Mouse (Mus musculus) layer of hippocampus, postnatal 14 days (tissue): ENCODE measurements around the gene Ngrn. TPM values are rescaled to one million over a fixed set of nuclear protein-coding genes. Genes with fewer than 3 reads are reported as not detected.

ENCODE experiments used
- DNase-seq, 2 experiments: peaks; one replicate each; pipeline ENCODE4 v3.0.0; 2021 to 2022; ENCODE audit warnings: low spot score in 2 of 2, mixed read lengths in 1 of 2
- total RNA-seq, 2 experiments: library from RNA; stranded (reverse); gene quantifications; 2 replicates each; pipeline ENCODE4 v1.2.3; 2021

Ngrn gene
- total RNA-seq, 2 experiments from 2014 or later = 38.9 to 39.3 TPM

DNA sequence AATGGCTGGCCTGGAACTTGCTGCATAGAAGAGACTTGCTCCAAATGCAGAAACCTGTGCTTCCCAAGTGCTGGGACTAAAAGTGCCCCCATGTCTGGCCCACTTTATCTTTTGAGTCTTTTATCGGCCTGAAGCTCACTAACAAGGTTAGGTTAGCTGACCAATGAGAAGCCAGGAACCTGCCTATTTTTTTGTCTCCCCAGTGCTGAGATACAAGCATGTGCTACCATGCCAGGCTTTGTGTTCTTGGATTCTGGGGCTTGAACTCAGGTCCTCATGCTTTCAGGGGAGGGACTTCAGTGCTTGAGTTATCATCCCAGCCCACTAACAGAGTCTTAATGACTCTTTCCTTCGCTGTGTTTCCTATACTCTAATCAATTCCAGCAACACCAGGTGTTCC is 3.3 kb upstream of the Ngrn start:
- DNase-seq = no peak

DNA sequence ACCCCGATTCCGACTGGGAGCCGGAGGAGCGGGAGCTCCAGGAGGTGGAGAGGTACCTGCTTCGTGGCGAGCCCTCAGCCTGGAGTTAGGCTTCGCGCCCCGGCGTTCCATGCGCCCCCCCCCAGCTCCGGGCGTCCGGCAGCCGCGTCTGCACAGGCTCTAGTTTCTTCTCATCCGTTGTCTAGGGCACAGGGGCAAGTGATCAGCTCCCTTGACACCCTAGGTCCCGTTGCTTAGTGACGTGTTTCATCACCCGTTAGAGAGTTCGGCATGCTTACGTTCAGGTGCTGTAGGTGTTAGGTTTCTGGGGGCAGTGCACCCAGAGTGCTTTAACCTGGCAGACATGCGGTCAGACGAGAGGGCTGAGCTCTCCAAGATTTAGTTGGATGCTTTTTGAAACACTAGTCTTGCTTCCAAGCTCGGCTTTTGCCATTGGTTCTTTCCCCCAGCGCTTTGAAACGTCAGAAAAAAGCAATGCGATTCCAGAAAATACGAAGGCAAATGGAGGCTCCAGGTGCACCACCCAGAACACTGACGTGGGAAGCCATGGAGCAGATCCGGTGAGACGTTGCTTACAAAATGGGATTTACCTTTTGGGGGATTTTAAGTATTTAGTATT is 466 bp downstream of the Ngrn start:
- peak; percentile 29 to 34 for DNase-seq

DNA sequence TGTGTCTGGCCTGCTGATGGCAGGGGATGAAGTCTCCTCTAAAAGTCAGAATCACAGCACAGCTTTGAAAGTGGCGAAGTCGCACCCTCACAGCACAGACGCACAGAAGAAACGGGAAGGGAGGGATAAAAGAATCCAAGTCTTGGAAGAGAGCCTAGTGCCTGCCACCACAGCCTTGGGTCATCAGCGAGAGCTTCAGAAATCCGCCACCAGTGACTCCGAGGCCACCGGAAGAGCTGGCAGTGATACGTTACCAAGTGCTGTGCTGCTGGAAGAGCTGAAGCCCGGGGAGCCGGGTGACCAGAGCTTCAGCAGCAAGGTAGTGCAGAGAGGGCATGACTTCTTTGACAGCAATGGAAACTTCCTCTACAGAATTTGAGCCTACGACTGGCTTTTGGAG is 3.6 kb downstream of the Ngrn start:
- no peak for DNase-seq

DNA sequence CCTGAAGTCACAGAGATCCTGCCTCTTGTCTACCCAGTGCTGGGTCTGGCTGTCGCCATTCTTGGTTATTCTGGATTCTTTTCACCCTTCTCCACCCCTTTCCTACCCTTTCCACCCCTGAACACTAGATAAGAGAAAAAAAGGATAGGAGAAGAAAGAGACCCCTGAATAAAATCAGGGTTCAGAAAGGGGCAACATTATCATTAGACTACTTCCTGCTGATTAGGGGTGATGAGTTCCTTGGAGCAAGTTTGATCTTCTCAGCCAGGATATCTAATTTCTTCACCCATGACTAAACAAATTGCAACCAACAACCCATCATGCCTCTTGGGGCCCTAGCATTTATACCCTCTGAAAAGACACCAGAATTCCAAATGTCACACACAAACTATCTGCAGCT is 6.7 kb downstream of the Ngrn start:
- DNase-seq = no peak

DNA sequence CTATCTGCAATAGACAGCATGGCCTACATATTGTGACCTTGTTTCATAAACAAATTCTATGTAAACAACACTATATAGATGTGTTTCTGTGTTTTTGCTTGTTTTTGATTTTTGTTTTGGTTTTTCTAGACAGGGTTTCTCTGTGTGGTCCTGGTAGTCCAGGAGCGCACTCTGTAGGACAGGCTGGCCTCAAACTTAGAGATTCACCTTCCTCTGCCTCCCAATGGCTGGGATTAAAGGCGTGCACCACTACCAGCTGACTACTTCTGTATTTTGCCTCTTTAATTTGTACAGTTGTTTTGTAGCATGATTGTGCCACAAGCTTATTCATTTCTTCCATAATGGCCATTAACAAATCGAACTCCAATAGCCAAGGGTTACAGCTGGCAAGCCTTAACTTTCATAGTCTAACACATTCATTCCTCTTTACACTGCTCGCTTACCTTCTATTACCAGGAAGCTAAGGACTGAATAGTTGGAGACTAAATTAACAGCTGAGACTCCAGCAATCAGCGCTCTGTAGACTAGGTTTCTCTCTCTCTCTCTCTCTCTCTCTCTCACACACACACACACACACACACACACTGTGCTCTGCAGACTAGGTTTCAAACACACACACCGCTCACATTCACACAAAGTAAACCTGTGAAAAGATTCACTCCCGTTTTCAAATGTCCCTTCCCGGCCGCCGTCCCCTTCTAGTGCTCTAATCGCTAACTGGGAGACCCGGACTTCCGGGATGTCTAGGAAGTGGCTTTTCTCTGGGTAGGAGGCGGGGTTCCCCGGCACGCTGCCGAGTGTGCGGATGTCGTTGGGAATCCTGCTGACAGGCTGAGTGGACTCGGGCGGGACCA is 8.1 kb downstream of the Ngrn start, which contains the start of gene Vps33b:
Vps33b (plus strand) TSS at position 753 of the 854 bp plus-strand sequence.
- DNase-seq = peak; percentile 95 to 97

DNA sequence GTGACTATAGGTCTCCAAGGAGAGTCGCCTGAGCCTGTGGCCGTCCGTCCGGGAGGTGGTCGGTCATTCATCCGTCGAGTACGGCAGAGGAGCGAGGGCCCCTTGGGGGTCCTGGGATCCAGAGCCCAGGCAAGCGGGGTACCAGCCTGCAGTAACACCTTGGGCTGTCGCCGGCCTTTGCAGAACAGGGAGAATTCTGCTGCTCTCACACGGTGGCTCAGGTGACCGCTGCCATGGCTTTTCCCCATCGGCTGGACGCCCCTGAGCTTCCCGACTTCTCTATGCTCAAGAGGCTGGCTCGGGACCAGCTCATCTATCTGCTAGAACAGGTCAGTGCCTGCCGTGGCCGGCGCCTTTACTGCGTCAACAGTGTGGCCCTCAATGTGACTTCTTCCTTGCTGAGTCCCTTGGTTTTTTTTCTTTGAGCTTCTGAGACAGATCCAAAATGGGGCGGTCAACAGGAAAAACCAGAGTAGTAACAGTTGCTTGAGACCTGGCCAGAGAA is 8.8 kb downstream of the Ngrn start:
- peak in 1 of 2 experiments; percentile 33 for DNase-seq

DNA sequence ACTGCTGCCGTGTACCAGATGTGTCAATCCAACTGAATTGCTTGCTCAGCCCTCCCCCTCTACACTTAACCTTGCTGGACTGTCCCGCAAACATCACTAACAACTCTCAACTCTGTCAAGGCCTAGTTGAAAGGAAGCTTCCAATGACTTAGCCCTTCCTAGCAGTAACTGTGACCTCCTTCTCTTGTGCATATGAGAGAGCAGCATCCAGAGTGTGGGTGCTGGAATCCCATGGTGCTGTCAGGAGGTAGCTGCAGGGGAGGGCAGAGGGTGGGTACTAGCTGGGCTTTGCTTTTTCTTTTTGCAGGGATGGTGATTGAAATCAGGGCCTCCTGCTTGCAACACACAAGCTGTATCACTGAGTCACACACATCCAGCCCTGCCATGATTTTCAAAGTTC is 12.4 kb downstream of the Ngrn start:
- no peak for DNase-seq

DNA sequence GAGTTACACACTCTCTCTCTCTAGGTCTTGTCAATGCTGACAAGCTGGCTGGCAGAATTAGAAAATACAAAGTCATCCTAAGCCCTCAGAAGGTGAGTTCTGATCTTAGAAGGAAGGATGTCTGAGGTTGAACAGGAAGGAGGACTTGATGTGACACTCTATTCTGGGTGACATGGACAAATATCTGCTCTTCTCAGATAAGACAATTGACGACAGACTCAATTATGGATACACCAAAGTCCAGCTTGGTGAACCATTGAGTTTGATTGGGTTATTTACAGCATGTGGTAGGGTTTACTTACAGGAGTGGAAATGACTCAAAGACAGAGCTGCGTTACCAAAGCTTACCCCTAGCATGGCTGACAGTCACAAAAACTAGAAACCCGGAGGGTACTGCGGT is 15.4 kb downstream of the Ngrn start:
- DNase-seq = no peak

DNA sequence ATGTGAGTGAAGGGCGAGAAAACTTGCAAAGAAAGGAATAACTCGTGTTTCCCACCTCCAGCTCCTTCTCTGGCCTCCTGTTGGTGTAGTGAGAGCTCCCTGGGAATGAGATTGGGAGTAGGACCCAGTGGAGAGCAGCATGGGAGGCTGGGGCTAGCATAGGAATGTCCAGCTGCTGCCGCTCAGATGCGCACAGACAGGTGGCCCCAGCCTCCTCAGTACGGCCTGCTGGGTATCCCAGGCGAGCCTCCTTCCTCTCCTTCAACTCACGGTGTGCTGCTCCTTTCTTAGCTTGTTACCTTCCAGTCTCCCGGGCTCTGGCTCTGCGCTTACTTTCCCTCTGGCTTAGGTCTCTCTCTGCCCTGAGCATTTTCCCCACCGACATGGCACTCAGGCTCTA is 19.0 kb downstream of the Ngrn start:
- no peak for DNase-seq

DNA sequence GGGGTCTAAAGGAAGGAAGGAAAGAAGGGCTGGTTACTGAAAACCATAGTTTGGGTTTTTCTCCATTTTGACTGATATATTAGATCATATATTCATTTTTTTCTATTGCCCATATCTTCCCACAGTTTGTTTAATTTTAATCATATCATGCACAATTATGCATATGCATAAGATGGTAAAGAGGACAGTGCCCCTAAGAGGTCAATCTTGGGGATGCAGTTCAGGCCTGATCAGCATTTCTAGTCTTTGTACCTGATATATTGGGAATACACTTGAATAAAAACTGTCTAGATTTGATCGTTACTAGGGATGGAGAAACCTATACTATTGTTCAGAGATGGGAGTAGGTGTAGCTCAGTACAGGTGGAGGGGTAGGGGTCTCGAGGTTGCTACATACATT is 20.0 kb downstream of the Ngrn start:
- DNase-seq = no peak

DNA sequence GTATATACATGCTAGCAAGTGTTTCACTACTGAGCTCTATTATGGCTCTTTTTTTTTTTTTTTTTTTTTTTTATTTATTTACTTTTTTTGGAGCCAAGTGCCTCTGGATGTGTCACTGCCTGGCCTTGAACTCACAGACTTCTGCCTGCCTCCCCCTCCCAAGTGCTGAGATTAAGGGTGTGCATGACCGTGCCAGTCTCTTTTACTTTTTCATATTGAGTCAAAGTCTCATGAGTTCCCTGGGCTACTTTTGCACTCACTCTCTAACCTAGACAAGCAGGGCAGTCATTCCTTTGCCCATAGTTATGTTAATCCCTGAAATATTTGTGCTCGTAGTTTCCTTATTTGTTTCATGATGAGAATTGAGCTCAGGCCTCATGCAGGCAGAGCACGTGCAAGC is 20.6 kb downstream of the Ngrn start:
- no peak for DNase-seq

DNA sequence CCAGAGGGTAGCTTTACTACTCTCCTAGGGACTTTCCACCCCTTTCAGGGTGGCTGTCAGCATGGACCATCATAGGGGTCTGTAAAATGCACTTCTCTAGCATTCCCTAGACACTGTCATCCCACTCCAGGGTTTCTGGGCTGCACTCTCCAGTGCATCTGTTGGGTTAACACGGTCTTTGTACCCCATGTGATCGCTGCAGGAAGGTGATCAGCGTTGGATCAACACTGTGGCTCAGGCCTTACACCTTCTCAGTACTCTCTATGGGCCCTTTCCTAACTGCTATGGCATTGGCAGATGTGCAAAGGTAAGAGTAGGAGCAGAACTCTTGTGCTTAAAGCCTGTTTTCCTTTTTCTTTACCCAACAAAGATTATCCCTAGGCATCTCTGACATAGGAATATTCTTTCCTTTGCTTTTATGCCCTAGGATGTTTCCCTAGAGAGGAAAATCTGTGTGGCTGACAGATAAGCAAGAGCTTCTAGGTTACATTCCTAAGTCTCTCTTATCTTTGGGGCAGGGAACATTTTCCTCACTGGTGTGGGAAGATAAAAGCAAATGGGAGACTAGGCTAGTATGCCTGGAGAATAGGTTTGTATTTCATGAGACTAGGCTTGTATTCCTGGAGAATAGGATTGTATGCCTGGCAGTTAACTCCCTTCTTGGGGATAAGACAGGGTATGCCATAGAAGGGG is 22.4 kb downstream of the Ngrn start:
- DNase-seq = no peak

DNA sequence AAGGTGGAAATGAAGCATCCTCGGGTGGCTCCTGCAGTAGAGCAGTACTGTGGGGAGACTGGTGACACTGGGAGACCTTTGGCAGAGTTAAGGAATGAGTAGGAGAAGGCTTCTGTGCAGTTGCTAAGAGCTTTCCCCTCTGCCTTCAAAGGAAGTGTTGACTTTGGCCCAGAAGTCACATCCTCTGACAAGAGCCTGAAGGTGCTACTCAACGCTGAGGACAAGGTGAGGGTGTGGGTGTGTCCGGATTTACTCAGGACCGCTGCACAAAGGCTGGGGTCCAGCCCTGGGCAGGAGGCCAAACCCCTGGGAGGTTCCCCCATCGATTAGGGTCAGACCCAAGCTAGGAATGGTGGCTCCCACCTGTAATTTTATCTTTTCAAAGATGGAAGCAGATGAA is 23.4 kb downstream of the Ngrn start:
- DNase-seq = no peak

DNA sequence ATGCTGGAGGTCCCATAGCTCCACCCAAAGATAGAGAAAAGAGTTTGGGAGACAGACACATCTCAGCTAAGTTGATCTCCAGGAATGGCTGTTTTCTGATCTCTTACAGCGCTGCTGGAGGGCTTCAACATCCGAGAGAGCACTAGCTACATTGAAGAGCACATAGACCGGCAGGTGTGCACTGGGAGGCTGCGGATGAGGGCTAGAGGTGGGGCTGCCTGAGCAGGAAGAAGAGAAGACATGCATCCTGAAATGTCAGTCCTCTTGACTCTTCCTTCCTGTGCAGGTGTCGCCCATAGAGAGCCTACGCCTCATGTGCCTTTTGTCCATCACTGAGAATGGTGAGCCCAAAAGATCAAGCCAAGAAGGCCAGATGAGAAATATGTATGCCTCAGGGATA is 24.7 kb downstream of the Ngrn start:
- DNase-seq = no peak

DNA sequence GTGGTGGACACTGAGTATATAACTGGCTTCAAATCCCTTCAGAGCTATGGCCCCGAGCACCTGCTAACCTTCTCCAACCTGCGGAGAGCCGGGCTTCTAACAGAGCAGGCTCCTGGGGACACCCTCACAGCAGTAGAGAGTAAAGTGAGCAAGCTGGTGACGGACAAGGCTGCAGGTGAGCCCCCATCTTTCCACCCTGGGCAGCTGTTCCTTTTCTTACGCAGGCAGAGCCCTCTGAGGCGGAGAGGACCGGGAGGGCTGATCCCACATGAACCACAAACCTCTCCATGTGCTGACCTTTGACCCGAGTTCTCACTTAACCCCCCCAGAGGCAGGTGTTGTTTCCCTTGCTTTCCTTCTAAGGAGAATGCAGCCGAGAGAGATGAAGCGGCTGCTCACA is 26.7 kb downstream of the Ngrn start:
- no peak for DNase-seq

DNA sequence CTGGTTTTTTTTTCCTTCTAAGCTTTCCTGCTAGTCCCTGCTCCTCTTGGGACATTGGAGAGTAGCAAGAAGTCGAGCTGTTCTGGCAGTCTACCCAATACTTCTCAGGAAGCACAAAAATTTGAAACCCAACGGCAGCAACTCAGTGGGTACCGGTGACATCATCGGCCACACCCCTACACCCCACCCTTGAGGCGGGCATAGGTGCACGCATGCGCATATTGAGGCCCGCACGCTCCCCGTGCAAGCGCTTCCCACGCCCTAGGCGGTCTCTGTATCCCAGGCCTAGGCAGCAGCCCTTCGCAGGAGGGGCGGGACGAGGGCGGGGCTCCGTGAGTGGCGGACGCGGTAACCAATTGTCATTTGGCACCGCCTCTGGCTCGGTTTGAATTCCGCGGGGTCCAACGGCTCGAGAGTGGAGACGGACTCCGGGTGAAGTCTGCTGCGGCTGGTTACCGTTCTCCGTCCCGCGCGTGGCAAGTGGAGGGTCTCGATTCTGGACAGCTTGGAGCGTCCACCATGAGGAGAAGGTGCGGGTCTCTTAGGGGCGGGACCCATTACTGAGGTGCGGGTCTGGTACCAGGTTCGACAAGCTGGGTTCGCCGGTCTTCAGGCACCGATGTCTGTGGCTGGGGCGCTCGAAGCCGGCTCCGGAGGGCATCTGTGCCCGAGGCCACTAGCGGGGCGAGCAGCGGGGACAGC is 33.2 kb downstream of the Ngrn start, which contains the start of gene Prc1:
Prc1 (plus strand) TSS at position 389 of the 702 bp plus-strand sequence.
- peak; percentile 98 to 99 for DNase-seq

DNA sequence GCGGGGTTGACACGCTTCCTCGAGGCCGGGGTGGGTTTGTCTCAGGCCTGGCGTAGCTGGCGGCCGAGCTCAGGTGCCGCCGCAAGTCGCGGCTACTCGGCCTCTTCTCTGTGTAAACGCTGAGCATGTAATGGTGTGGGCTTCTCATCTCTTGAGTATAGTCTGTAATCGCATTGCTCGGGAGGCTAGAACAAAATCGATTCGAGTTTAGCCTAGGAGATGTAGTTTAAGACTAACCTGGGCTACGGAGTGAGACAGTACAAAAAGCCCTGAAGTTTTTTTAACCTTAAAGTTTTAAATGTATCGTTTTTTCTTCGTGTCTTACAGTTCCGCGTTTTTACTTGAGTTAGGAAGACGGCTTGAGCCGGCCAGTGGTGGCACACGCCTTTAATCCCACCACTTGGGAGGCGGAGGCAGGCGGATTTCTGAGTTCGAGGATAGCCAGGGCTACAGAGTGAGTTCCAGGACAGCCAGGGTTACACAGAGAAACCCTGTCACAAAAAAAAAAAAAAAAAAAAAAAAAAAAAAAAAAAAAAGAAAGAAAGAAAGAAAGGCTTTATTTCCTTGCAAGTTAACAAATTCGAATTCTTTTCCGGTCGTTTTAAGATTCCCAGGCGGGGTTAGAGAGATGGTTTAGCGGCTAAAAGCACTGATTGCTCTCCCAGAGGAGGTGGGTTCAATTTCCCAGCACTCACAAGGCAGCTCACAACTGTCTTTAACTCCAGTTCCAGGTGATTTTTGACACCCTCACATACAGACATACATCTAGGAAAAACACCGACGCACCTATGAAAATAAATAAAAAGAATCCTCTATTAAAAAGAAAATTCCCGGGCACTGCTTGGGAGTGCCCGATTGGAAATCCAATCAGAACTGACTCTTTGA is 34.0 kb downstream of the Ngrn start:
- DNase-seq = no peak

DNA sequence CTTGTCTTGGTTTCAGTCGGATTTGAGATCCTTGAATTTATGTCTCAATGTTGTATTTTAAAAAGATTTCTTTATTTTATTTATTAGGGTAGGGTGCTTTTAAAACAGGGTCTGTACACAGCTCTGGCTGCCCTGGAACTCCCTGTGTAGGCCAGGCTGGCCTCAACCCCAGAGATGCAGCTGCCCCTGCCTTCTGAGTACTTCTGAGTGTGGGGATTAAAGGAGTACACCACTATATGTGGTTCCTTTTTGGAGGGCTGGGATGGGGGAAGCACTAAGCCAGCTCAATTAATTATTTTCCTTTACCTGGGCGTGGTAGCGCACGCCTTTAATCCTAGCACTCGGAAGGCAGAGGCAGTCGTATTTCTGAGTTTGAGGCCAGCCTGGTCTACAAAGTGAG is 35.4 kb downstream of the Ngrn start:
- no peak for DNase-seq

DNA sequence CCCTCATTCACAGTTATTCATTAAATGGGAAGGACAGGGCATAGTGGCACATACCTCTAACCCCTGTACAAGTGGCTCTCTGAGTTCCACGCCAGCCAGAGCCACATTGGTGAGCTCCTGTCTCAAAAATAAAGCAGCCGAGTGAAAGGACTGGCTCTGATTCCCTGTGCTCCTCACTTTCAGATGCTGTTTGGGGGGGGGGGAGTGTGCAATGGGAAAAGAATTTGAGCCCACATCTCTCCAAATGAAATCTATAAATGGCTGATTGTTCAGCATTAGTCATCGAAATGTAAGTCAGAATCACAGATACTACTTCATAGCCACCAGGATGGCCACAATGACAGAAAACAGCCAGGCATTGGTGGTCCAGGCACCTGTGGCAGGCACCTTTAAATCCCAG is 36.0 kb downstream of the Ngrn start:
- DNase-seq = no peak

DNA sequence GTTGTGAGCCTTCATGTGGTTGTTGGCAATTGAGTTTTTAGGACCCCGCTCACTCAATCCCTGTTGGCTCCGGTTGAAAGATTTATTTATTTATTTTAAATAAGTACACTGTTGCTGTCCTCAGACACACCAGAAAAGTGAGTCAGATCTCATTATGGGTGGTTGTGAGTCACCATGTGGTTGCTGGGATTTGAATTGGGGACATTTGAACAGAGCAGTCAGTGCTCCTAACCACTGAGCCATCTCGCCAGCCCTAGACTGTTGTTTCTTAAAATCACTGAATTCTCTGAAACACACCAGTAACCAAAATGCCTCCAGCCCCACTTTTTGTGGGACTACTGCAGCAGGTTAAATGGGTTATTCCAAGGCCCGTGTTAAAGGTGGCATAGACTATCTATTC is 37.7 kb downstream of the Ngrn start:
- no peak for DNase-seq
